Mouse (Mus musculus): Measurements from ENCODE around the gene Tia1. TPM values are rescaled to one million over a fixed set of nuclear protein-coding genes. Genes with fewer than 3 reads are reported as not detected.

The Tia1 gene
- polyA plus RNA-seq, 1 experiment, result 11.5 TPM

- no peak for DNase-seq
- H3K27me3 ChIP-seq (replicated peaks; ENCODE audit: control insufficient read depth, insufficient read depth, low read length), result no peaks in the 10 kb centered on the region
- TF ChIP-seq POLR2A (IDR thresholded peaks at IDR 0.05; ENCODE audit: low read depth, low read length) (no peak), CTCF (conservative IDR thresholded peaks at IDR 0.05; ENCODE audit: insufficient read depth, insufficient read length, low read depth, low read length) (no peak)
- H3K4me3 ChIP-seq (ENCODE audit: insufficient read depth, low read depth, low read length), result no peak overlapping the region
- peaks cover 31% of the 10 kb centered on the region for H3K4me1 ChIP-seq (ENCODE audit: control insufficient read depth, insufficient read depth, low read length)
- peak overlapping the region; percentile 93 for H3K27ac ChIP-seq (ENCODE audit: insufficient read depth, low read depth, low read length)
- H3K36me3 ChIP-seq (ENCODE audit: control insufficient read depth, insufficient read depth, low read length), result no peaks in the 10 kb centered on the region
These were observed 75.8 kb downstream of the Tia1 start for GRCm38 (mm10) chr6:86479816-86480188.

DNA sequence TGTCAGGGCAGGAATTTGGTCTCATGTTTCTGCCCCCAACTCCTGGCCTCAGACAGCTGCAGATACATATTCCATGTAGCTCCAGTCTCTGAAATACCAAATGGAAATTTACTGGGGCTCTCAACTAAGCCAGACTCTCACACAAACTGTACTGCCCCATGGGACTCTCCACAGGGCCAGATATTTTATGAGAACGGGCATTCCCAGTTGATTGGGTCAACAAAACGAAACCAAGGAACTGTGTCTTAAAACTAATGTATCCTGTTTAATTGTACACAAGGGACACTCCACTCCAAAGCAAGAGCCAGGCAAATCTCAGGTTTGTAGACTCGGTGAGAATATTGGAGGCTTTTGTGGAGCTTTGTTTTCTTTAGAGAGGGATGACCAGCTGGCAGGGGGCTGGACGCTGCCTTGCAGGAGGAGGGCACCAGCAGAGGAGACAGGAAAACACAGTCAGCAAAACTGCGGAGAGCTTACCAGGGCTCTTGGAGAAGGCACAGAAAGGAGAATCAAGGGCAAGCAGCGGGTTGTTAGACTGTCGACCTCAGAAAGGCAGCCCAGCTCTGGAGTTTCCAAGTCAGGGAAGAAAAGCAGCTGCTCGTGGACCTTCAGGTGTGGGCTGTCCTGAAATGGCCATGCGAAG lies 76.3 kb downstream of the Tia1 start:
- no peak for TF ChIP-seq CTCF (conservative IDR thresholded peaks at IDR 0.05; ENCODE audit: insufficient read depth, insufficient read length, low read depth, low read length)
- TF ChIP-seq POLR2A (IDR thresholded peaks at IDR 0.05; ENCODE audit: low read depth, low read length), result no peak
- H3K27me3 ChIP-seq (replicated peaks; ENCODE audit: control insufficient read depth, insufficient read depth, low read length), result no peaks in the 10 kb centered on the region
- peak; percentile 88 for DNase-seq
- peaks cover 28% of the 10 kb centered on the region for H3K4me1 ChIP-seq (ENCODE audit: control insufficient read depth, insufficient read depth, low read length)
- peak overlapping the region; percentile 93 for H3K27ac ChIP-seq (ENCODE audit: insufficient read depth, low read depth, low read length)
- H3K36me3 ChIP-seq (ENCODE audit: control insufficient read depth, insufficient read depth, low read length), result no peaks in the 10 kb centered on the region
- WGBS, result 7% methylated on average over 9 of the region's 9 CpGs
- peak overlapping the region; percentile 47 for H3K4me3 ChIP-seq (ENCODE audit: insufficient read depth, low read depth, low read length)

- no peak for DNase-seq
- TF ChIP-seq CTCF (conservative IDR thresholded peaks at IDR 0.05; ENCODE audit: insufficient read depth, insufficient read length, low read depth, low read length) (no peak), POLR2A (IDR thresholded peaks at IDR 0.05; ENCODE audit: low read depth, low read length) (no peak)
- H3K36me3 ChIP-seq (ENCODE audit: control insufficient read depth, insufficient read depth, low read length), result no peaks in the 10 kb centered on the region
- WGBS, result 83% methylated on average over 5 of the region's 5 CpGs
- H3K4me3 ChIP-seq (ENCODE audit: insufficient read depth, low read depth, low read length), result no peak overlapping the region
- peaks cover 32% of the 10 kb centered on the region for H3K4me1 ChIP-seq (ENCODE audit: control insufficient read depth, insufficient read depth, low read length)
- no peaks in the 10 kb centered on the region for H3K27me3 ChIP-seq (replicated peaks; ENCODE audit: control insufficient read depth, insufficient read depth, low read length)
- 0 out of 2 replicates have a peak overlapping the region, but pooled peaks have one; percentile 65 for H3K27ac ChIP-seq (ENCODE audit: insufficient read depth, low read depth, low read length)
These were observed 77.9 kb downstream of the Tia1 start for GRCm38 (mm10) chr6:86481871-86482270.

Other genes starting within 250 kb of the Tia1 start
- gene Tgfa, start 209.0 kb upstream of the Tia1 start, polyA plus RNA-seq (2012; rRNA removed), result 3.2 and 4.0 TPM in 2 replicates
- 19.7 and 20.2 TPM in 2 replicates for gene Fam136a, start 38.6 kb upstream of the Tia1 start, polyA plus RNA-seq (2012; rRNA removed)
- gene Snrpg, start 32.9 kb upstream of the Tia1 start, polyA plus RNA-seq (2012; rRNA removed), result 35.3 and 82.5 TPM in 2 replicates
- 56.4 and 56.8 TPM in 2 replicates for gene Pcyox1, start 7.1 kb upstream of the Tia1 start, polyA plus RNA-seq (2012; rRNA removed)
- 2.9 and 6.7 TPM in 2 replicates for gene Gm44790, start 22.4 kb downstream of the Tia1 start, polyA plus RNA-seq (2012; rRNA removed)
- gene C87436, start 34.2 kb downstream of the Tia1 start, polyA plus RNA-seq (2012; rRNA removed), result 15.1 and 15.3 TPM in 2 replicates
- gene Pcbp1, start 122.1 kb downstream of the Tia1 start, polyA plus RNA-seq (2012; rRNA removed), result 165 and 166 TPM in 2 replicates
- gene Asprv1, start 223.9 kb downstream of the Tia1 start, polyA plus RNA-seq (2012; rRNA removed), result 0.10 and 0.33 TPM in 2 replicates

Data from kidney, adult 2 months (tissue).